Comparison of ENCODE assay signal across 8 mouse cellular contexts in the genomic region with DNA sequence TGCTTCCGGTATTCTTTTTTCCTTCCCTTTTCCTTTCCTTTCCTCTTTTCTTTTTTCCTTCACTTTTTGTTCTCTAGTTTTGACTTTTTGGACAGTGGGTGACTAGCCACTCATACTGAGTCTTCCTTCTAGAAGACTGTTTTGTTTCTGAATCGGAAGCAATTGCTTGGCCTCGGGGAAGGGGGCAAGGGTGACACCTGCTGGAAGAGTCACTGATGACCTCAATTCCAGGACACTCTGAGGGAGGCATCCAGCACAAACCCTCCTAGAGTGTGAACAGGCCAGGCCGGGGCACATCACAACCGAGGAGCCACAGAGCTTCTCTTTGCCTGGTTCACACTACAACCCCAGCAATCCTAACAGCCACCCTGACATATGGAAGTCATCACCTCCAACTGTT. TPM values are rescaled to one million over a fixed set of nuclear protein-coding genes. Genes with fewer than 3 reads are reported as not detected.
DNase-seq lines count a peak whose midpoint lies in the region; TF ChIP-seq lines count a peak whose summit lies in the region.

No protein-coding gene starts in this region.

- intact Hi-C loops in left cerebral cortex, adult 2 months (cut with DNase I), result no loop called here
- intact Hi-C loops in left cerebral cortex, postnatal 10 days (cut with DNase I), result no loop called here

- DNase-seq in adrenal gland, adult 2 months, result peak; percentile 56
- no peak for DNase-seq in adrenal gland, adult 8-10 months
- no peak for DNase-seq in left cerebral cortex, adult 2 months (ENCODE audit: extremely low spot score in 1 of 2, low spot score in 2 of 2)
- no peak for DNase-seq in left cerebral cortex, postnatal 10 days (ENCODE audit: extremely low spot score in 1 of 2, low spot score in 2 of 2)
- DNase-seq in adrenal gland, postnatal 25 days, result peak; percentile 45
- DNase-seq in kidney, postnatal 25 days, result peak; percentile 68 to 72
- DNase-seq in testis, postnatal 10 days (ENCODE audit: low spot score), result peak; percentile 67
- DNase-seq in frontal cortex, postnatal 25 days (ENCODE audit: low spot score in 2 of 2), result no peak

- TF ChIP-seq CTCF in left cerebral cortex, adult 2 months (IDR thresholded peaks at IDR 0.05), result peak; percentile 34

- no peak overlapping the region for H3K27ac ChIP-seq in left cerebral cortex, adult 2 months

- no peak overlapping the region for H3K4me3 ChIP-seq in left cerebral cortex, adult 2 months

RNA-seq across cellular contexts. Expression of a gene that starts 34.0 kb away (rescaled TPM):
- 10 to 100 TPM; 13.3 to 13.9 TPM for total RNA-seq in adrenal gland, adult 2 months (2021)
- polyA plus RNA-seq in adrenal gland, adult 2 months (2012; rRNA removed), result 10.8 and 11.3 TPM in 2 replicates
- 10 to 100 TPM; 15.2 to 24.8 (median 20.3) TPM for total RNA-seq in adrenal gland, adult 8-10 months (2022)
- total RNA-seq in left cerebral cortex, adult 2 months (2021), result 10 to 100 TPM; 13.8 to 14.1 TPM
- total RNA-seq in left cerebral cortex, postnatal 10 days (2021), result 10 to 100 TPM in 1 of 2 experiments, 1 to 10 TPM in 1; 9.5 to 10.7 TPM
- 15.9 and 17.1 TPM in 2 replicates for total RNA-seq in adrenal gland, postnatal 25 days (2021)

Comparison
In these comparisons a context has a peak if more than half of its experiments do, and no peak if none do; other contexts are left out.
1. DNase-seq: peak in adrenal gland, adult 2 months (single experiment), adrenal gland, postnatal 25 days (single experiment), kidney, postnatal 25 days (2 of 2) and testis, postnatal 10 days (single experiment); none in adrenal gland, adult 8-10 months (single experiment), left cerebral cortex, adult 2 months (0 of 2), left cerebral cortex, postnatal 10 days (0 of 2) and frontal cortex, postnatal 25 days (0 of 2).